Mouse (Mus musculus) forebrain, embryonic 11.5 days (tissue): ENCODE results near the gene Fam83f. TPM values are rescaled to one million over a fixed set of nuclear protein-coding genes. Genes with fewer than 3 reads are reported as not detected.

Experiments
- ATAC-seq: fragments of 200-750 bp; cut with Nextera tagmentation; replicated peaks from 2 replicates; pipeline ENCODE4 v1.8.0; 2017; ENCODE audit warnings: moderate TSS enrichment; ENCODE audit not compliant: low FRiP score
- DNase-seq: peaks from one replicate; pipeline ENCODE4 v3.0.0-alpha.2; 2017; ENCODE audit warnings: low spot score
- H3K27ac ChIP-seq: fragments of 300-500 bp; sonication (generic); 2 replicates; pipeline ENCODE4 v1.5.1; 2014; ENCODE audit warnings: low read depth, low read length
- H3K27me3 ChIP-seq: fragments of 300-500 bp; sonication (generic); 2 replicates; pipeline ENCODE4 v1.6.1; 2014; ENCODE audit warnings: mild to moderate bottlenecking, low read length, mixed read lengths; ENCODE audit not compliant: control insufficient read depth, insufficient read depth
- H3K36me3 ChIP-seq: fragments of 300-500 bp; sonication (generic); 2 replicates; pipeline ENCODE4 v1.6.1; 2014; ENCODE audit warnings: mild to moderate bottlenecking, low read length, moderate library complexity, mixed read lengths; ENCODE audit not compliant: control insufficient read depth, insufficient read depth
- H3K4me1 ChIP-seq: fragments of 300-500 bp; sonication (generic); replicated peaks from 2 replicates; pipeline ENCODE4 v1.6.1; 2014; ENCODE audit warnings: low read length, mixed read lengths; ENCODE audit not compliant: control insufficient read depth, insufficient read depth
- H3K4me2 ChIP-seq: fragments of 300-500 bp; sonication (generic); 2 replicates; pipeline ENCODE4 v1.6.1; 2014; ENCODE audit warnings: low read depth, mild to moderate bottlenecking, low read length, moderate library complexity, mixed read lengths; ENCODE audit not compliant: severe bottlenecking
- H3K4me3 ChIP-seq: fragments of 300-500 bp; sonication (generic); 2 replicates; pipeline ENCODE4 v1.5.1; 2014; ENCODE audit warnings: low read depth, low read length
- H3K9ac ChIP-seq: fragments of 300-500 bp; sonication (generic); 2 replicates; pipeline ENCODE4 v1.6.1; 2014; ENCODE audit warnings: low read length
- H3K9me3 ChIP-seq: fragments of 300-500 bp; sonication (generic); 2 replicates; pipeline ENCODE4 v1.6.1; 2016; ENCODE audit warnings: low read length, mixed read lengths; ENCODE audit not compliant: control insufficient read depth
- WGBS: fragments of 180-500 bp; shearing (Covaris S2); extraction: QIAGEN DNeasy Blood & Tissue Kit; methylation state at CpG from one replicate; pipeline ENCODE4 v1.1.7; 2014; 5-methylcytosine and 5-hydroxymethylcytosine counted together
- polyA plus RNA-seq: library from polyadenylated mRNA; unstranded; fragments of >200 nt; fragmentation: Nextera tagmentation; extraction: Ambion mirVana; gene quantifications from 2 replicates; pipeline ENCODE4 v1.2.1, GENCODE M21; 2014

The Fam83f gene
- polyA plus RNA-seq, 1 experiment from 2014 or later, result 0.32 TPM

DNA sequence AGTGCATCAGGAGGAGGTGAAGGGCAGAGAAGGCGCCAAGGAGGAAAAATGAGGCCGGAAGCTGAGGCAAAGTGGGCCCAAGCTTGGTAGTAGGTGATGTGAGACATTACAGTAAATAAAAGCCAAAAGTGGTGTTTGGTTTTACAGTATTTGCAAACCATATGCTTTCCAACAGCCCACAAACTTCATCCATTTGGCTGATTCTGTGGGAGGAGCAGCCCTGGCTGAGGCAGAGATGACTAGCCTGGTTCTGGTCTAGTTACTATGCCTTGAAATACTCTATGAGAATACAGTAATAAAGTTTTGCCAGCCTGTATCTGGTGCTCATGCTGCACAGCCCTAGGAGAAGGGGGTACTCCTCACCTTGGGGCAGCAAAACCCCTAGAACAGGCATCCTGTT is 21.2 kb upstream of the Fam83f start:
- Histone ChIP-seq H3K27ac (no peak overlapping the region), H3K4me1 (no peaks in the 10 kb centered on the region), H3K36me3 (no peaks in the 10 kb centered on the region), H3K27me3 (no peaks in the 10 kb centered on the region), H3K9ac (no peak overlapping the region), H3K4me2 (no peak overlapping the region), H3K9me3 (no peaks in the 10 kb centered on the region), H3K4me3 (no peak overlapping the region)
- ATAC-seq, result no peak
- DNase-seq, result no peak
- 90% methylated on average over 2 of the region's 2 CpGs for WGBS

DNA sequence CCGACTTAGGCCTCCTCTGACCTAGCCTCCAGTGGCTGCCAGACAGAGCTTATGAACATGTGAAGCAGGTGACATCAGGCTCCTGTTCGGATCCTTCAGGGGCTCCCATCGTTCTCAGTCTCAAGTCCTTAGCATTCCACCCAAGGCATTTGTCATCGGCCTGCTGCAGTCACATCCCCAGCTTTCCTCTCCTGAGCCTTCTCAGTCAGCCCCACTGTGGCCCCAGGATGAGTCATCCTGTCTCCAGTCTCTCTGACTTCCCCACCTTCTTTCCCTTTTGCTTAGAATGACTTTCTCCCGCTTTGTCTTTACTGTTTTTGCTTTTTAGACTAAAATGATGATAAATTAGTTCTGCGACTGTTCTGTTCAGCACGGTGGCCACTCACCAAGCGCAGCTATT is 17.8 kb upstream of the Fam83f start:
- H3K4me3 ChIP-seq, result no peak overlapping the region
- WGBS, result 86% methylated on average over 8 of the region's 8 CpGs
- no peaks in the 10 kb centered on the region for H3K27me3 ChIP-seq
- H3K4me1 ChIP-seq, result 0 out of 2 replicates have a peak, but pooled peaks cover 1% of the 10 kb centered on the region
- no peaks in the 10 kb centered on the region for H3K9me3 ChIP-seq
- ATAC-seq (no peak), DNase-seq (no peak)
- H3K9ac ChIP-seq, result no peak overlapping the region
- no peaks in the 10 kb centered on the region for H3K36me3 ChIP-seq
- H3K4me2 ChIP-seq, result no peak overlapping the region
- no peak overlapping the region for H3K27ac ChIP-seq

DNA sequence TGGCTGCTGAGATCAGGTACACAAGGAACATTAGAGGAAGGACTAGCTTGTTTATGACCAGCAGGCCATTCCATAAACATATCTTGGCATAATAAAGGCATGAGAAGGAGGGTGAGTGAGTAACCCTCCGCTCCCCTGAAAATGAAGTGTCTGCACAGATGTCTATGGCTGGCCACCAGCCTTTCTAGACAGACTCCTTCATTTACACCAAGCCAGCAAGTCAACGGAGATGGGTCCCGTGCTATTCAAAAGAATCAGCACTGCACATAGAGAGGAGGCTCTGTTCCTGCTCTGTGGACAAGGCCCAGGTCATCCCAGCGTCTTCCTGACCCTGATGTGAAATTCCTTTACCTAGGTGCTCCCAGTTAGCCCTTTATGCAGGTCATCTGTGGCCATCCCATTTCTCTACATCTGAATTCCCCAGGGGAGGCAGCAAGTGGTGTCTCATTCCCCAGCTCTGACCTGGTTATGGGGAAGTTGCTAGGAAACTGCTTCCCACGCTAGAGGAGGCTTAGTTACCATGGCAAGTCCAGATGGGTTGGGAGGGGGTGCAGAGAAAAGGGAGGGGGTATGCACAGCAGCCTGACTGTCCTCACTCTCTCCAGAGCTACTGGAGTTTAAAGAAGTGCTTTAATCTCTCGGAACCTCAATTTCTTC is 12.7 kb upstream of the Fam83f start:
- H3K27ac ChIP-seq, result no peak overlapping the region
- no peak for ATAC-seq
- WGBS, result 71% methylated on average over 6 of the region's 6 CpGs
- 0 out of 2 replicates have a peak, but pooled peaks cover 4% of the 10 kb centered on the region for H3K4me1 ChIP-seq
- DNase-seq, result no peak
- no peak overlapping the region for H3K9ac ChIP-seq
- no peaks in the 10 kb centered on the region for H3K9me3 ChIP-seq
- no peak overlapping the region for H3K4me2 ChIP-seq
- H3K27me3 ChIP-seq, result no peaks in the 10 kb centered on the region
- H3K4me3 ChIP-seq, result no peak overlapping the region
- no peaks in the 10 kb centered on the region for H3K36me3 ChIP-seq

DNA sequence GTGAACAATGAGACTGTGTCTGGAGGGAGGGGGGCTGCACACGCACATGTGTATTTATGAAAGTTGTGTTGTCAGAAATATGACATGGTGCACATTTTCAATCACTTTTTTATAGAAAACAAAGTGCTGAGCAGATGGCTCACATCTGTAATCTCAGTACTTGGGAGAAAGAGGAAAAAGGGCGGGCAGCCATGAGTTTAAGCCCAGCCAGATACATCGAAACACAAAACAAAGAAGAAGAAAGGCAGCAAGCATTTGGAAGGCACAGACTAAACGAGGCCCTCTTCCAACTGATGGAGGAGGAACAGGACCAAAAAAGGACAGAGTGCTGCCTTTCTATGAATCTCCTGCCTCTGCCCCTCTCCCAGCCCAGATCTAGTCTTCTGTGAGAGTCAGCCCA is 10.7 kb upstream of the Fam83f start:
- Histone ChIP-seq H3K9ac (no peak overlapping the region), H3K36me3 (no peaks in the 10 kb centered on the region), H3K4me1 (0 out of 2 replicates have a peak, but pooled peaks cover 4% of the 10 kb centered on the region), H3K27ac (no peak overlapping the region), H3K4me3 (no peak overlapping the region), H3K9me3 (no peaks in the 10 kb centered on the region), H3K4me2 (no peak overlapping the region), H3K27me3 (no peaks in the 10 kb centered on the region)
- DNase-seq (no peak), ATAC-seq (no peak)
- 67% methylated on average over 4 of the region's 4 CpGs for WGBS

DNA sequence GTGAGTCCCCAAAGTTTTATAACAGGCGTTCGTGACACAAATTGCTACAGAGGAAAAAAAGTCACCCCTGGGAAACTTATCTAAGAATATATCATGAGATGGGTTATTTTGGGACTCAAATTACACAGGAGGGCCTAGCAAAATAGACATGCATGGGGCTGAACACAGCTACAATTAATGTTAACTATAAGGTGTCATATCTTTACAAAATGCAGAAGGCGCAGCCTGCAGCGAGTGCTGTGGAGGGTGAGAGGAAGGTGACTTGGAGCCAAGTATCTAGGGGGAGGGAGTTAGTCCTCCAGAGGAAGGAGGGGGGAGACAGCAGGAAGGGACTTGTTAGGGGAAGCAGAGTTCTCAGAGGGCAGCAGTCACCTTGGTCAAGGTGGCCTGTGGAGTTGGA is 7.2 kb upstream of the Fam83f start:
- Histone ChIP-seq H3K27ac (no peak overlapping the region), H3K36me3 (no peaks in the 10 kb centered on the region), H3K4me1 (no peaks in the 10 kb centered on the region), H3K4me3 (no peak overlapping the region), H3K27me3 (no peaks in the 10 kb centered on the region), H3K9ac (no peak overlapping the region), H3K4me2 (no peak overlapping the region), H3K9me3 (no peaks in the 10 kb centered on the region)
- DNase-seq (no peak), ATAC-seq (no peak)
- 88% methylated on average over 4 of the region's 4 CpGs for WGBS

DNA sequence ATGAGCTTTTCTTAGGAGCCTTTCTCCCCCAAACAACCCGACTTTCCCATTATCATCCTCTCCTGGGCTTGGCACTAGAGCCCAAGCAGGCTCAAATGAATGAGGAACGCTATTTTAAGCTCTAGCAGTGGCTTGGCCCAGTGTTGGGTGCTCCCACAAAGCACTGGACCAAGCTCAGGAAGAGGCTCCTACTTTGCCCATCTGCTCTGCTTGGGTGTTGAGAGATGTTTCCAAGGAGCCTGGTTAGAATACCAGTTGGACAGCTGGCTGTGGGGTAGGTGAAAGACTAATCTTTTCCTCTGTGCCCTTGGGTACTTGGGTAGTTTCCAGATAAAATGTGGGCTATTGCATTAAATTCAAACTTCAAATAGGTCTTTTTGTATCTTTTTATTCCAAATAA is 1.2 kb downstream of the Fam83f start:
- Histone ChIP-seq H3K4me1 (peaks cover 8% of the 10 kb centered on the region), H3K27ac (no peak overlapping the region), H3K9me3 (no peaks in the 10 kb centered on the region), H3K4me2 (no peak overlapping the region), H3K9ac (no peak overlapping the region), H3K36me3 (no peaks in the 10 kb centered on the region), H3K27me3 (peaks cover 28% of the 10 kb centered on the region), H3K4me3 (no peak overlapping the region)
- no peak for DNase-seq
- WGBS, result 56% methylated on average over 2 of the region's 2 CpGs
- no peak for ATAC-seq

DNA sequence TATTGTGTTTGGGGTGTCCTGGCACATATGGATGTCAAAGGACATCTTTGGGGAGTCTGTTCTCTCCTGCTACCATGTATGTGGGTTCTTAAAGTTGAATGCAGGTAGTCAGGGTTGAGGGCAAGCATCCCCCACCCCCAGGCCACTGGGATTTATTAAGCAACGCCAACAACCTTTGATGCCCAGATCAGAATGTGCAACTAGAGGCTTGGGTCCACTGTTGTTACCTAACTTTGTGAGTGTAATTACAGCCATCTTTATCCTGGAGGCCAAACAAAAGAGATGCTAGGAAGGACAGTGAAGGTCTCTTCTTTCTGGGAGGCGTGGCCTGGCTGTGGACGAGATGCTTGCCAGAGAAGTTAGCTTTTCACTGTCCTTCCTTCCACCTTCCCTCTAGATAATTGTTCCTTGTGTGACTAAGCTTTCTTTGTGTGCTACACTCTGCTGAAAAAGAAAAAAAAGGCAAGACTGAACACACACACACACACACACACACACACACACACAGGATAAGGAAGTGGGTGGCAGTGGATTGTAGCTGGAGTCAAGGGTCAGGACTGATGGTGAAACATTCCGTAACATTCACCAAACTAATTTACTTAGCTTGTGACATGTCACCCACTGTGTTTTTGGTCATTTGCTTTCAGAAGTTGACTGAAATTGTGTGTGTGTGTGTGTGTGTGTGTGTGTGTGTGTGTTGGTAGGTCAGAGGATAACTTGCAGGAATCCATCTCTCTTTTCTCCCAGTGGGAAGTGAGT is 1.9 kb downstream of the Fam83f start:
- DNase-seq, result no peak
- Histone ChIP-seq H3K9me3 (no peaks in the 10 kb centered on the region), H3K4me3 (no peak overlapping the region), H3K27ac (no peak overlapping the region), H3K36me3 (no peaks in the 10 kb centered on the region), H3K9ac (no peak overlapping the region), H3K4me1 (peaks cover 8% of the 10 kb centered on the region), H3K4me2 (no peak overlapping the region), H3K27me3 (peaks cover 28% of the 10 kb centered on the region)
- WGBS, result 73% methylated on average over 4 of the region's 4 CpGs
- ATAC-seq, result no peak

DNA sequence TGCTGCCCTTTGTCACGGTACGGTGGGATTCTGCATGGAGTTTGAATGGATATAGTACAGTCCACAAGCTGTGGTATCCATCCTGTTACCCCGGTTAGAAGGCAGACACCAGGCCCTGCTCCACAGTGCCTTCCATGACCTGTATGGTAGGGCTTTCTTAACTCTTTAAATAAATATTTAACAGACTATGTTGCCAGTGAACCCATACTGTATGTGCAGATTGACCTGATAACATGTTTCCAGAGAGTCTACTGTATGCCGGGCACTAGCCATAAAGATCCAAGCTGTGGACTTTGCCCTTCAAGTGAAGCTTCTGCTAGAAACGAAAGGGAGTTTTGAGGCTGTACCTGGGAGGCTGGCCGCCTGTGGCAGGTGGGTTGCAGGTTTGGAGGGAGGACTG is 3.1 kb downstream of the Fam83f start:
- Histone ChIP-seq H3K27me3 (peaks cover 28% of the 10 kb centered on the region), H3K9ac (no peak overlapping the region), H3K4me1 (peaks cover 8% of the 10 kb centered on the region), H3K4me3 (no peak overlapping the region), H3K27ac (no peak overlapping the region), H3K4me2 (no peak overlapping the region), H3K9me3 (no peaks in the 10 kb centered on the region), H3K36me3 (no peaks in the 10 kb centered on the region)
- 85% methylated on average over 6 of the region's 6 CpGs for WGBS
- DNase-seq (no peak), ATAC-seq (no peak)
